Mouse (Mus musculus) gastrocnemius, postnatal 4 days (tissue): ENCODE measurements at regions not wholly inside any gene's neighbourhood (a gene's known extent, or its start where the extent isn't known, plus 50 kb on each side); places are given as distances from the start of the nearest gene placed in this dataset.

Source experiments
- DNase-seq, 2 experiments: peaks; one replicate each; pipeline ENCODE4 v3.0.0; 2021 to 2022; ENCODE audit warnings: low spot score in 2 of 2, mixed read lengths in 2 of 2

DNA sequence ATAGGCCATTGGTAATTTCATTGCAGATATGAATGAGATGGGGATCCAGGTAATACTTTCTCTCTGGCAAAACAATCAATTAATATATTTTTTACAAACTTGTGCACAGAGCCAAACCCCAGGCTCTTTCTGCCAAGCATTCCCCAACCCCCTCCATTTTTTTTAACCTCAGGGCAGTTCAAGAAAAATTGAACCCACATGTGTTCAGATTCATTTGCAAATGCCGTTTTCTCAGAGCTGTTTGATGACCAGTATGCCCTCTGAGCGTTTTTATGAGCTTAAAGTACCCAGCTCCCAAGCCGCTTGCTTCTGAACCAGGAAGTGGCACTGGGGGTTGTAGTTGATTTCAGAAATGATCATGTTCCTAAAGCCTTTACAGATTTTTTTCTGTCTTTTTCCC, 611.4 kb upstream of the Clint1 start:
- DNase-seq = no peak

DNA sequence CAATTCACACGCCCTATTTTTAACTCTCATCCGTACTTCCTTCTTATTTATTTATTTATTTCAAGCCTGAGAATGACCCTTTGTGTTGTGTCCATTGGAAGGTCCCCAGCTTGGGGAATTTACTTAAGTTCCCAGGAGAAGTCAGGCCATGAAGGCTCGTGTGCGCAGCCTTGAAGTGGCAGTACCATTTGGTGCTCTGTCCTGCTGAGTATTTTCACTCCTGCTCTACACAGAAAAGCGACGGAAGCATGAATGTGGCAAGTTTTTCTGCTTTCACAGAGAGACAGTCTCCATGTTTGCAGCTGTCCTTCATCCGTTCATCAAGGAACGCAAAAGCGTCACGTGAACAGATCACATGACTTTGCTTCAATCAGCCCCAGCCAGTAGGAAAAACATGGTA, 610.2 kb upstream of the Clint1 start:
- no peak for DNase-seq

DNA sequence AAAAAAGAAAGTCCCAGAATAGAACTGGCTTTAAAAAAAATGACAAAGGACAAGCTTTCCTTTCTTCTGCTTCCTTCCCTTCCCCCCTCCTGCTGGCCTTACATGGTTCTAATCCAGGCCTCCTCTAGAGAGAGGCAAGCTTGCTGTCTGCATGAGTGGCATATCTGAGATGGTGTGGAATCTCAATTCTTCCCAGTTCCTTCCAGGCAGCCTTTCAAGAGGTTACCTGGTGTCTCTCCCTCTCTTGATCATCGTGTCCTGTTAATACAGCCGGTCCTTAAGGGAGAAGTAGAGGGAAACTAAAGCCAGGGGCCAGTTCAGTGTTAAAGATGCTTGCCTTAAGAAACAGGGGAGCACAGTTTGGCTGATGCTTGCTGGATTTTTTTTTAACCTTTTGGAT, 607.1 kb upstream of the Clint1 start:
- no peak for DNase-seq

DNA sequence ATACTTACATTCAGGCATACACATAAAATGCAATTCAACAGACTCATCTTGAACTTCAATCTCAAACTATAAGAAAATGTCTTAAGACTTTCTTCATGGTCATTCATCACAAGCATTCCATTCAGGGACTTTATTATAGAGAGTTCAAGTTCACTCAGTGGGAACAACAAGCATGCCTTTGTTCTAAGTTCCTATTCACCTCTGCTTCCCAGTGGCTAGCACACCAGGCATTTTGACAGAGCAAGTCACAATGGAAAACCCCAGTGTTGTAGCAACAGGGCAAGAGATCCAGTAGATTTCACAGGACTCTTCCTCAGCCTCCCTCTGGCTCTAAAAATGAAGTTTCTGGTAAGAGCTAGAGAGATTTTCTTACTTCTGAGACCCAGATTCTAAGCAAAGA, 595.8 kb upstream of the Clint1 start:
- no peak for DNase-seq

DNA sequence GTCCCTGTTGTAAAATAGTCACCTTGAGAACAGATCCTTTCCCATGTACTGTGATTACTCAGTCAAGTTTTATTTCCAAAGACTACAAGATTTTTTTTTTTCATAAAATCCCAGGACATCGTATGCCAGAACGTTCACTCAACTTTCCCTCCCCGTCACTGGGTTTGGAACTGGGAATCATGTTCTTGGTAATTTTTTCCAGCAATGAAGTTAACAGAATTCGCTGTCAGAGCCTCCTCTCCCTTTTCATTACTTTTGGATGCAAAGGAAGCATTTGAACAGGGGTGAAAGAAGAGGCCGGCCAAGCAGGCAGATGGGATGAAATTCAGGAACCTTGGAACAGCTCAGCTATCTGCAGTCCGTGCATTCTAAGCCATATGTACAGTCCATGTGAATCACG, 589.7 kb upstream of the Clint1 start:
- peak in 1 of 2 experiments; percentile 17 for DNase-seq

DNA sequence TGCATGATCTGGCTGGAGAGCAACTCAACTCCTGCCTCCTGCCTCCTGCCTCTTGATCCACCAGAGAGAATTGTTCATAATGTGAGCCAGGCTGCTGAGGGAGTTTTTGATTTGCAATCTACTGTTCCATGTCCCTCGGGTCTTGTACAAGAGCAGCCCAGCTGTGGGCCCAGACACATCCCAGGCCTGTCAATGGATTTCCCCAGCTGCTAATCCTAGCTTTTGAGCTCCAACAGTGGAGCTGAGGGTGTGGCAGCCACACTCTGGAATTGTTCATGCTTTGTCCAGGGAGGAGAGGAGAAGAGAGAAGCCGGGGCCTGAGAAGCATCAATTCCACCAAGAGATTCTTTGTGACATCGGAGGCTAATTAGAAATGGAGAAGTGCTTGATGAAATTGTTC, 587.9 kb upstream of the Clint1 start:
- DNase-seq = peak in 1 of 2 experiments; percentile 41

DNA sequence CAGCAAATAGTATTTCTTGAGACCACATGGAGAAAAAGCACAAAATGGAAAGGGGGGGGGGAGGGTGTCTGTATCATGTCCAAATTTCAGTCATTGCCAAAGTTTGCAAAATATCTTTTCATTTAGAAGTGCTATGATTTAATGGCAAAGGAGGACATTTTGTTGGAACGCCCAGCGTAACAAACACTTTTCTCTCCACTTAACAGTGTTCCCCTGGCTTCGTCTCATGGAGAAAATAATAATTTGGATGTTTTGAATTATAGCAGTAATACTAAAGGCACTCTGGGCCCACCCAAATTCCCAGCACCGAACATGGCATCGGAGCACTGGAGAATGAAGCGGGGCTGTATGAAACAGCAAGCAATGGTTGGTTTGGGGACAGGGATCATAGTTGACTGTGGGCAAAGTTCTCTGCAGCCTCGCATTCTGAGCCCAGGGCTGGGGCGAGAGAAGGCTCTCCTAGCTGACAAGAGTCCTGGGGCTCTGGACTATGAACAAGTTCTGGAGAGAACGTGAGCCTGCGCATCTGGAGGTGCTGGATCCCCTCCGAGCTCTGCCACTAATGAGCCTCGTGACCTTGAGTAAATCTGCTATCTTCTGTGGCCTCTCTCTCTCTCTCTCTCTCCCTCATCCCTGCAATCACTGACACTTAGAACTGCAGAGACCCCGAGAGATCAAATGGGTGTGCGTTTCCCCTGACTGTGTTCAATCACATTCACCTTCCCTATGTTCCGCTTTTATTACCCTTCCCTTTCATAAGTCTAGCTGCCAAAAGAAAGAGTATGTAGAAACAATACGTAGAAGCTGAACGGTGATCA, 586.5 kb upstream of the Clint1 start:
- peak; percentile 21 to 54 for DNase-seq

DNA sequence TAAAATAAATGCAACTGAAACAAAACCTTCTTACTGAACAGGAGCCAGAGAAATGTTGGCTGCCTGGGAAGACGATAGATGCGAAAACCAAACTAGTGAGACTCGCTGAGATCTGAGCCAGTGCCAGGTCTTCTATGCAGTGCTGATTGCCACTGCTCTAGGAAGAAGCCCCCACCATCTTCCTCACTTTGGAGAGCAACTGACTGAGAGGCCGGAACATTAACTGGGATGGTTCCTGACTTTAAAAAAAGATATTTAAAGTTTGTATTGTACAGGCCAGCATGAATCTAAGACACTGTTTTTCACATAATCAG, 585.9 kb upstream of the Clint1 start:
- DNase-seq = peak in 1 of 2 experiments; percentile 61

GRCm38 (mm10) chr11:45269215-45269614, 582.6 kb upstream of the Clint1 start:
- no peak for DNase-seq

- DNase-seq = no peak
Observed at GRCm38 (mm10) chr11:45271206-45271605, 580.6 kb upstream of the Clint1 start.

GRCm38 (mm10) chr11:45274446-45275119, 577.3 kb upstream of the Clint1 start:
- peak; percentile 40 to 49 for DNase-seq

GRCm38 (mm10) chr11:45275170-45275569, 576.7 kb upstream of the Clint1 start:
- peak in 1 of 2 experiments; percentile 19 for DNase-seq

DNA sequence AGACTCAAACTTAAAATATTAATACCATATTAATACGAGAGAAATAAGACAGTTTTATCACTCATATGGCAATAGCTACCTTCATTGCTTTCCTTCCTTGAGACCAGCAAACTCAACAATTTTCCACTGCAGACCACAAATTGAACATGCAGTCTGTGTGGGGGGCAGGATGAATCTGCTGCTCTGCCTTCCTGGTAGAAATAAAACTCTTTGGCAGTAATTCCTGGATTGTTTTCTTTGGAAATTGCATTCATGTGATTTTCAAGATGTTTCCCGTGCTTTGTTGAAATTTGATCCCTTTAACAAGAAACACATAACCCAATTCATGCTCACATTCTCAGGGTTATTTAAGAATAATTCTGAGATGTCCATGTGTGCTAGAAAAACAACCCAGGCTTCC, 555.1 kb upstream of the Clint1 start:
- no peak for DNase-seq

DNA sequence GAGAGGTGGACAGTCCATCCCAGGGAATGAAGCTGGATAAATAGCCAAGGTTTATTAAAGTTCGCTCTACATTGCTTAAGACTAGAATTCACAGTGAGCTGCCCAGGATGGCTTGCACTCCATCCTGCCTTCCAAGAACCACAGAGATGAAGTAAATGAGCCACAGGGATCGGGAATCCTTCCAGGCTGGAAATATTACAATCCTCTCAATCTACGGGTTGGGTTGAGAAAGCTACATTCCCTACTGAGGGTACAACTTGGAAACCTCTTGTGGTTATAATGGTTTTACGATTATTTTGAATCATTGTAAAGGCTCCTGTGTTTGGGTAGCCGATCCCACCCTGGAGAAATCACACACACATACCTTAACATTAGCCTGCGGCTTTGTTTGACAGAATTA, 539.9 kb upstream of the Clint1 start:
- no peak for DNase-seq

DNA sequence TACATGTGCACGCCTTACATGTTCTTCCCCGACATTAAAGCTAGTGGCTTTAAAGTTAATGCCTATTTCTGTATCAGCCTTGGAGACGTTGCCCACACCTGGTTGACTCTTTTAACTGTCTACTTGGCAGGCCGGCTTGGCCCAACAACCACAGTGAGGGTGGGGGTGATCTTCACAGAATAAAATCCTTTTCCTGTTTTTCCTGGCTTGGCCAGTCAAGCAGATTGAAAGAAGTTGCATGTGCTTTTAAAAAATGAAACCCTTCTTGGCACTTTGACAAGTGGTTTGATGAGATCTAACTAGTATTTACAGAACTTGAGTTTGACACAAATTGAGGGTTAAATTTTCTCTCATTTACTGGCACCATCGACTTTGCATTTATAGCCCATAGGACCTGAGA, 528.1 kb upstream of the Clint1 start:
- no peak for DNase-seq

GRCm38 (mm10) chr11:45330319-45330718, 521.5 kb upstream of the Clint1 start:
- DNase-seq = no peak

DNA sequence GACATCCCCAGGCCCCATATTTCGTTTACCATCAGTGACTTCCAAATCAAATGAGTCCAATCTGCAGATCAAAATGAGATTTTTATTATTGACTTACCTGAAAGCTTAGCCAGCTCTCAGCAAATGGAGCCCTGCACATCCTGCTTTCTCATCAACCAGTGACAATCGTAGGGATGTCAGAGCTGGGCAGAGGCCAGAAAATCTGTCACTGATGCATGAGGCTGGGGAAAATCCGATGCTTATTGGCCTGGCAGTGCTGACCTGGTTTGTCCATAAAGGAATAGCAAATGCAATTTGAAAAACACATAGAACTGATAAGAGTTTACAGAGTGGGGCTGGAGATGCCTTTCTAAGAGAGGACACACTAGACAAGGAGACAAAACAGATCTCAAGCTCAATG, 518.1 kb upstream of the Clint1 start:
- DNase-seq = no peak

DNA sequence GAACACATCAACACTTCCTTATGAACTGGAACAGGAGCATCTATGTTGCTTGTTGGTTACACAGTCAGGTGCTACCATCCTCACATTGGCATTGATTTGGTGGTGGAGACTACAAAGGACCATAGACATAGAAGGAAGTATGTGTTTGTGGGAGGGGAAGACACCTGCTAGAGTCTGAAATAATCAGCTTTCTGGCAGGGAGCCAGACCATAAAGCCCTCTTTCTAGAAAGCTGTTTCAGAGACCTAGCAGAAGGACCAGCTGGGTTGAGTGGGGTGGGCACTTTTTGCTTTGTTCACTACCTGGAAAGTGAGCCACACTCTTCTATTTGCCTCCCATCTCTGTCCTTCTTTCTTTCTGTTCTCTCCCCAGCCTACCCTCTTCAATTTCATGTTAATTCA, 502.5 kb upstream of the Clint1 start:
- DNase-seq = no peak

- DNase-seq = no peak
Observed at GRCm38 (mm10) chr11:45365343-45365742, 486.5 kb upstream of the Clint1 start.

- DNase-seq = no peak
Observed at GRCm38 (mm10) chr11:45389243-45390146, 462.4 kb upstream of the Clint1 start.

- DNase-seq = no peak
Observed at GRCm38 (mm10) chr11:45396009-45396408, 455.8 kb upstream of the Clint1 start.

DNA sequence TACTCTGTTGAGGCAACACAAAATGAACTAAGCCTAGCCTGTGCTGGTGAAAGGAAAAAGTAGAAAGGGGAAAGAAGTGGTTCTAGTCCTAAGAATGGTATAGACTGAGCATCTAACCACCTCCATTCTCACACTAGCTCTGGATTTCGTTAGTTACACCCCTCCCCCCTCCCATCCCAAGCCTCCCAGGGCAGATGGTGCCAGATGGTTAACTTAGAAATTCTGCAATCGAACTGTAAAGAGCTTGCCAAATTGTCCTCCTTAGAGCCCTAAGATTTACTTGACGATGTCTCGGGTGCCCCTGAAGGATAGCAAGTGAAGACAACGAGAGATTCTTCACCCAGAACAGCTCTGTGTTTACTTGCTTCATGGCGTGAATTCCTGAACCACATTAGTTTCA, 453.7 kb upstream of the Clint1 start:
- DNase-seq = no peak
